Mouse (Mus musculus): ENCODE data around the gene Acbd4.

DNA sequence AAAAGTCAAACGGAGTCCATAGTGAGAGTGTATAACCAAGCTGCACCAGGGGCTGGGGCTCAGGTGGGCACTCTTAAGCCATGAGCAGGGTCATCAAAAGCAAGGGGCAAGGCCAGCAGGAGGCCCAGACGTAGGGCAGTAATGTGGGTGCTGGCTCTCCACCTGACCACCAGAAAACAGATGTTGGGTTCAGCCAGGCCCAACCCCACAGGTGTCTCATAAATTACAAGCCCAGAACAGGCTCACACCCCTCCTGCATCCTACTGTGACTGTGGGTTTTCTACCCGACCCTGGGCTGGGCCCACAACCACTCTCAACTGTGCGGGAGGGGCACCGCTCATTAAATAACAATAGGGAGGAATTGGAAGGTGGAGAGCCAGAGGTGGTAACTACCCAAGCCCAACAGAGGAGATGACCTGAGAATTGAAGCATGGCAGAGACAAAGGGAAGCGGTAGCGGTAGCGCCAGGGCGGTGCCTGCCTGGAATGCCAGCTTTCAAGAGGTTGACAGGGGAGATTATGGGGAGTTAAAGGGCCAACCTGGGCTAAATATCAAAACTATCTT lies 6.3 kb upstream of the Acbd4 start:
- TF ChIP-seq CTCF (IDR thresholded peaks at IDR 0.05; ENCODE audit: low read depth) (no peak), EP300 (IDR thresholded peaks at IDR 0.05; ENCODE audit: low read depth) (no peak)
